Mouse (Mus musculus): ENCODE data around the gene Ppp1r21. TPM values are rescaled to one million over a fixed set of nuclear protein-coding genes. Genes with fewer than 3 reads are reported as not detected.

Ppp1r21 gene
- polyA plus RNA-seq, 1 experiment from 2014 or later = 34.7 TPM

DNA sequence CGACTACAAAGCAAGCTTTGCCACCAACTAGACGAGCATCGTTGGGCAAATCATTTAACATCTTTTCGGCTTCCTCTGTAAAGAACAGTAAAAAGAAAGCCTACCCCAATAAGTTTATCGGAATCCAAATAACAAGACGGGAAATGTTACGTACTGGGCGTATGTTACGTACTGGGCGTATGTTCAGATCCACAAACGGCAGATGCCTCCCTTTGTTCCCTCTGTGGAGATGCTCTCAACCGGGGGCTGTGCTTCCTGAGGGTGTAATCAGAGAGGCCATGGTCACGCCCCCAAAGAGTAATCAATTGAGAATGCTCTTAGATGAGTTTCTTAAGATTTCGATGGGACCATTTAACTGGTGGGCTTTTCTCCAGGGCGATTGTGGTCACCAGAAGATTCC, 79.4 kb downstream of the Ppp1r21 start:
- H3K36me3 ChIP-seq (ENCODE audit: control insufficient read depth, insufficient read depth, low read length) = no peaks in the 10 kb centered on the region
- H3K4me1 ChIP-seq (ENCODE audit: control insufficient read depth, insufficient read depth, low read length) = no peaks in the 10 kb centered on the region
- H3K4me2 ChIP-seq (ENCODE audit: low read length) = no peak overlapping the region
- H3K27ac ChIP-seq (ENCODE audit: low read depth, low read length) = no peak overlapping the region
- no peak overlapping the region for H3K4me3 ChIP-seq (ENCODE audit: low read depth, low read length)
- DNase-seq (ENCODE audit: low spot score) = no peak
- ATAC-seq = no peak
- no peaks in the 10 kb centered on the region for H3K9me3 ChIP-seq (replicated peaks; ENCODE audit: control insufficient read depth, low read length)
- no peaks in the 10 kb centered on the region for H3K27me3 ChIP-seq (replicated peaks; ENCODE audit: control insufficient read depth, insufficient read depth, low read length)
- no peak overlapping the region for H3K9ac ChIP-seq (ENCODE audit: low read length)
- 89% methylated on average over 15 of the region's 15 CpGs for WGBS

DNA sequence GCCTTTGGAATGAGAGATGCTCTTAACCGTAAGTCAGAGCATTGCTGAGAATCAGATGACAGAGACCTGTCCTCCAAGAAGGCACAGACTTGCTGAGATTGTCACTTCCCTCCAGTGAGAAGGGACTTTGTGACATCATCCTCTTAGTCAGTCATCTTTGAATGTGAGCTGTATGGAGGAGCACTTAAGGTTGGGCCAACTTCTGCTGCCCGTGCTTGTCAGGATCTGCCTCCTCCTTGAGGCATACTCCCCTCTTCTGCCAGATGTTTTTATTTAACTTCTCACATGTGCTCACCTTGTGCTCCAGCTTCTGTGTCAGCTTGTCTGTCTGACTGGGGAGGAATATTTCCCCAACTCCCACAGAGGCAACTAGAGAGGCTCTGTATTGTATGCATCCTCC, 81.1 kb downstream of the Ppp1r21 start:
- ATAC-seq = no peak
- no peak for DNase-seq (ENCODE audit: low spot score)
- no peak overlapping the region for H3K27ac ChIP-seq (ENCODE audit: low read depth, low read length)
- H3K4me1 ChIP-seq (ENCODE audit: control insufficient read depth, insufficient read depth, low read length) = no peaks in the 10 kb centered on the region
- H3K9ac ChIP-seq (ENCODE audit: low read length) = no peak overlapping the region
- no peak overlapping the region for H3K4me2 ChIP-seq (ENCODE audit: low read length)
- H3K27me3 ChIP-seq (replicated peaks; ENCODE audit: control insufficient read depth, insufficient read depth, low read length) = no peaks in the 10 kb centered on the region
- H3K36me3 ChIP-seq (ENCODE audit: control insufficient read depth, insufficient read depth, low read length) = no peaks in the 10 kb centered on the region
- 89% methylated on average over 2 of the region's 2 CpGs for WGBS
- H3K4me3 ChIP-seq (ENCODE audit: low read depth, low read length) = no peak overlapping the region
- no peaks in the 10 kb centered on the region for H3K9me3 ChIP-seq (replicated peaks; ENCODE audit: control insufficient read depth, low read length)

DNA sequence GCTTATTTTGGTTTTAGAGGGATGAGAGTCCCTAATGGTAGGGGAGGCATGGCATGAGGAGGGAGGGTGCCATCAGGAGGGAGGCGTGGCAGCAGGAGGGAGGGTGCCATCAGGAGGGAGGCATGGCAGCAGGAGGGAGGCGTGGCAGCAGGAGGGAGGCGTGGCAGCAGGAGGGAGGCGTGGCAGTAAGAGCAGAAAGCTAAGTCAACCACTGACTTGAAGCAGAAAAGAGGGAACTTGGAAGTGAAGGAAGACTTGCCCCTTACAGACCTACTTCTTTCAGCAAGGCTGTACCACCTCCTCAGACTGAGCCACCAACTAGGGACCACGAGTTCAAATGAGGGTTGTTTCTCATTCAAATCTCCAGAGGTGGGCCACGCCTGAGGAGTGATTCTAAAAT, 83.3 kb downstream of the Ppp1r21 start:
- H3K27ac ChIP-seq (ENCODE audit: low read depth, low read length) = no peak overlapping the region
- H3K4me1 ChIP-seq (ENCODE audit: control insufficient read depth, insufficient read depth, low read length) = no peaks in the 10 kb centered on the region
- DNase-seq (ENCODE audit: low spot score) (no peak), ATAC-seq (no peak)
- H3K27me3 ChIP-seq (replicated peaks; ENCODE audit: control insufficient read depth, insufficient read depth, low read length) = no peaks in the 10 kb centered on the region
- no peak overlapping the region for H3K4me2 ChIP-seq (ENCODE audit: low read length)
- no peaks in the 10 kb centered on the region for H3K36me3 ChIP-seq (ENCODE audit: control insufficient read depth, insufficient read depth, low read length)
- no peak overlapping the region for H3K4me3 ChIP-seq (ENCODE audit: low read depth, low read length)
- 52% methylated on average over 6 of the region's 6 CpGs for WGBS
- H3K9me3 ChIP-seq (replicated peaks; ENCODE audit: control insufficient read depth, low read length) = no peaks in the 10 kb centered on the region
- no peak overlapping the region for H3K9ac ChIP-seq (ENCODE audit: low read length)

DNA sequence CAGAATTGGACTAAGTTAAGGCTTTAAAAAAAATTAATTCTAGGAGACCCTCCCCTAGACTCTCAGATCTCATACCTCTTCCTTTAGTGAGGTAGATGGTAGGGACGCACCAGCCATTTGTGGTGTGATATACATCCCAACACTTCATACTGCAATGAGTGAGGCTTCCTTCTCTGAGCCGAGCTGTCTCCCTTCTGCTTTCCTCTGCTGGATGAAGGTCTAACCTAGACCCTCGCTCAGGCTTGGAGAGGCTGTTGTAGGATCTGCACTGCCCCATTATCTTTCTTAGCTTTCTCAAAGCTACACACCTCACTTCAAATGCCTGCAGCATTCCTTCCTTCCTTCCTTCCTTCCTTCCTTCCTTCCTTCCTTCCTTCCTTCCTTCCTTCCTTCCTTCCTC, 83.8 kb downstream of the Ppp1r21 start:
- Histone ChIP-seq H3K4me2 (ENCODE audit: low read length) (no peak overlapping the region), H3K27me3 (replicated peaks; ENCODE audit: control insufficient read depth, insufficient read depth, low read length) (no peaks in the 10 kb centered on the region), H3K27ac (ENCODE audit: low read depth, low read length) (no peak overlapping the region), H3K4me1 (ENCODE audit: control insufficient read depth, insufficient read depth, low read length) (no peaks in the 10 kb centered on the region), H3K36me3 (ENCODE audit: control insufficient read depth, insufficient read depth, low read length) (no peaks in the 10 kb centered on the region), H3K9me3 (replicated peaks; ENCODE audit: control insufficient read depth, low read length) (no peaks in the 10 kb centered on the region), H3K9ac (ENCODE audit: low read length) (no peak overlapping the region), H3K4me3 (ENCODE audit: low read depth, low read length) (no peak overlapping the region)
- no peak for DNase-seq (ENCODE audit: low spot score)
- 86% methylated on average over 3 of the region's 3 CpGs for whole genome bisulfite sequencing
- ATAC-seq = no peak

DNA sequence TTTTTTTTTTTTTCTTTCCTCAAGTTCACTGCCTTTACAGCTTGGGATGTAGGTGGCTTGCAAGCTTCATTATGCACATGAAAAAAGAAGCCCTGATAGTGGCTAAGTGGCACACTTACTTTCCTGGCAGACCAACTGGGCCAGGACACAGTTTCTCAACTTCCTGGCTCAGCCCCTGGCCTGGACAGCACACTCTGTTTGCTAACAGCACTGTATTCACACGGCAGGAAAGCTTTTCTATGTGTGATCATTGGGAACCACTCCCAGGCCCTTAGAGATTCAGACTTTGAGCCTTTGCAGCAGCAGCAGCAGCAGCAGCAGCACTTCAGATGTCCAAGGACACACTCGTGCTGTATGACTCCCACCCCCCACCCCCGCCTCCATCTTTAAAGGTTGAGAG, 84.3 kb downstream of the Ppp1r21 start:
- no peak overlapping the region for H3K4me2 ChIP-seq (ENCODE audit: low read length)
- no peaks in the 10 kb centered on the region for H3K9me3 ChIP-seq (replicated peaks; ENCODE audit: control insufficient read depth, low read length)
- ATAC-seq (no peak), DNase-seq (ENCODE audit: low spot score) (no peak)
- H3K4me1 ChIP-seq (ENCODE audit: control insufficient read depth, insufficient read depth, low read length) = no peaks in the 10 kb centered on the region
- H3K27ac ChIP-seq (ENCODE audit: low read depth, low read length) = no peak overlapping the region
- H3K36me3 ChIP-seq (ENCODE audit: control insufficient read depth, insufficient read depth, low read length) = no peaks in the 10 kb centered on the region
- WGBS = 70% methylated on average over 3 of the region's 3 CpGs
- no peak overlapping the region for H3K4me3 ChIP-seq (ENCODE audit: low read depth, low read length)
- no peak overlapping the region for H3K9ac ChIP-seq (ENCODE audit: low read length)
- H3K27me3 ChIP-seq (replicated peaks; ENCODE audit: control insufficient read depth, insufficient read depth, low read length) = no peaks in the 10 kb centered on the region

DNA sequence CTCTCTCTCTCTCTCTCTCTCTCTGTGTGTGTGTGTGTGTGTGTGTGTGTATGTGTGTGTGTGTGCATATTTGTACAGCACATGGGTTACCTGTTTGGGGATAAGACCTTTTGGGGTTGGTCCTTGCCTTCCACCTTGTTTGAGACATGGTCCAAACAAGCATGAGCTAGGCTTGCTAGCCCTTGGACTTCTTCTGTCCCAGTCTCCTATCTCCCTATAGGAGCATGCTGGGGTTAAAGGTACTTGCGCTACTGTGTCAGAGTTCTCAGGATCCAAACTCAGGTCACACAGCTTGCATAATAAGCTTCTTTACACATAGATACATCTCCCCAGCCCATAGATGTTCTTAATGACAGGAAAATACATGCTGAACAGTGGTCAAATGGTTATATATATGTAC, 84.8 kb downstream of the Ppp1r21 start:
- H3K9ac ChIP-seq (ENCODE audit: low read length) = no peak overlapping the region
- H3K4me1 ChIP-seq (ENCODE audit: control insufficient read depth, insufficient read depth, low read length) = no peaks in the 10 kb centered on the region
- no peak overlapping the region for H3K27ac ChIP-seq (ENCODE audit: low read depth, low read length)
- no peaks in the 10 kb centered on the region for H3K27me3 ChIP-seq (replicated peaks; ENCODE audit: control insufficient read depth, insufficient read depth, low read length)
- H3K4me2 ChIP-seq (ENCODE audit: low read length) = no peak overlapping the region
- 100% methylated on average over 1 of the region's 1 CpGs for WGBS
- no peaks in the 10 kb centered on the region for H3K36me3 ChIP-seq (ENCODE audit: control insufficient read depth, insufficient read depth, low read length)
- DNase-seq (ENCODE audit: low spot score) (no peak), ATAC-seq (no peak)
- no peaks in the 10 kb centered on the region for H3K9me3 ChIP-seq (replicated peaks; ENCODE audit: control insufficient read depth, low read length)
- H3K4me3 ChIP-seq (ENCODE audit: low read depth, low read length) = no peak overlapping the region

DNA sequence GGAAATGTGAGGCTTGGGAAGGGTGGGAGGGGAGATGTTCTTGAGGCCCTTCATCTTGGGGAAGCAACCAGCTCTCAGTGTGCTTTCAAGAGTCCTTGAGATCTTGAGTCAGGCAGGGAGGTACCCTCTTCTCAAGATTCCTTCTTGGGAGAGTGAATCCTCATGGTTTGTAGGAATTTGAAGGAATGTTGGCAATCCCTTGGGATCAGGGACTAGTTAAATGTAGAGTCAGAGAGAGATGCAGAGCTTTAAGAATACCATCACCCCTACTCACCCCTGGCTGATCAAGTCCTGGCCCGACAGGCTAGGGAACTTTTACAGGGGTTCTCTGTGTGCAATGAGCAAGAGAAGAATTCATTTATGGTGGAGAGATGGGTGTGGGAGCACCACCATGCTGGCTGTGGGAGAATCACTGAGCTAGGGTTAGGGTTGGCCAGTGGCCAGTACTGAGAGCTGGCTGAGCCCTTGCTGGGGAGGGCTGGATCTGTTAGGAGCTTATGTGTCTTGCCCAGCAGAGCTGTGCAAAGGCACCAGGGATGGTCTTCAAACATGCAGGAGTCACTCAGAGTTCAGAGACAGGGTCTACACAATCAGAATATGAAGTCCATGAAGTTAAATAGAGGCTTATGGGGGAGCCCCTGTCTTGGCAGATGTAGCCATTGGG, 85.7 kb downstream of the Ppp1r21 start:
- no peak overlapping the region for H3K4me2 ChIP-seq (ENCODE audit: low read length)
- DNase-seq (ENCODE audit: low spot score) (no peak), ATAC-seq (no peak)

DNA sequence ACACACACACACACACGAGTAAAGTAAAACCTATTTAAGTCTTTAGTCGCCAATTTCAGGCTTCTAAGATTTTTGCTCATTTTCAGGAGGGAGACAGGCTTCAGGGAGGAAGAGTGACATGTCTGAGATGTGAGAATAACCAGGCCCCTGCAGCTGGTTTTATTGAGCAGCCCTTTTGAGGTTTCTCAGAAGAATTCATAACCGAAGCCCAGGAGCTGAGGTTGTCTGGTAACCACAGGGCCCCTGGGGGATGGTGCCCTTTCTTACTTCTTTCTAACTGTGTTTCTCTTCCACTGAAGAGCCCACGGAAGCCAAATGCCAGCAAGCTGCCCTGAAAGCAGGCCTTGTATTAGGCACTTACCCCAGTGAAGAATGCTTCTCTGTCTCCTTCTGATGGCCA, 91.0 kb downstream of the Ppp1r21 start:
- 86% methylated on average over 4 of the region's 4 CpGs for WGBS
- H3K9me3 ChIP-seq (replicated peaks; ENCODE audit: control insufficient read depth, low read length) = no peaks in the 10 kb centered on the region
- no peaks in the 10 kb centered on the region for H3K27me3 ChIP-seq (replicated peaks; ENCODE audit: control insufficient read depth, insufficient read depth, low read length)
- no peaks in the 10 kb centered on the region for H3K36me3 ChIP-seq (ENCODE audit: control insufficient read depth, insufficient read depth, low read length)
- H3K9ac ChIP-seq (ENCODE audit: low read length) = no peak overlapping the region
- no peak overlapping the region for H3K4me3 ChIP-seq (ENCODE audit: low read depth, low read length)
- no peak for DNase-seq (ENCODE audit: low spot score)
- H3K27ac ChIP-seq (ENCODE audit: low read depth, low read length) = no peak overlapping the region
- no peak overlapping the region for H3K4me2 ChIP-seq (ENCODE audit: low read length)
- no peak for ATAC-seq
- no peaks in the 10 kb centered on the region for H3K4me1 ChIP-seq (ENCODE audit: control insufficient read depth, insufficient read depth, low read length)

More for the DNA sequence above, 85.7 kb downstream of the Ppp1r21 start:
- Histone ChIP-seq H3K27me3 (replicated peaks; ENCODE audit: control insufficient read depth, insufficient read depth, low read length) (no peaks in the 10 kb centered on the region), H3K27ac (ENCODE audit: low read depth, low read length) (no peak overlapping the region), H3K4me1 (ENCODE audit: control insufficient read depth, insufficient read depth, low read length) (no peaks in the 10 kb centered on the region), H3K36me3 (ENCODE audit: control insufficient read depth, insufficient read depth, low read length) (no peaks in the 10 kb centered on the region), H3K4me3 (ENCODE audit: low read depth, low read length) (no peak overlapping the region), H3K9ac (ENCODE audit: low read length) (no peak overlapping the region), H3K9me3 (replicated peaks; ENCODE audit: control insufficient read depth, low read length) (no peaks in the 10 kb centered on the region)
- 83% methylated on average over 1 of the region's 1 CpGs for WGBS

DNA sequence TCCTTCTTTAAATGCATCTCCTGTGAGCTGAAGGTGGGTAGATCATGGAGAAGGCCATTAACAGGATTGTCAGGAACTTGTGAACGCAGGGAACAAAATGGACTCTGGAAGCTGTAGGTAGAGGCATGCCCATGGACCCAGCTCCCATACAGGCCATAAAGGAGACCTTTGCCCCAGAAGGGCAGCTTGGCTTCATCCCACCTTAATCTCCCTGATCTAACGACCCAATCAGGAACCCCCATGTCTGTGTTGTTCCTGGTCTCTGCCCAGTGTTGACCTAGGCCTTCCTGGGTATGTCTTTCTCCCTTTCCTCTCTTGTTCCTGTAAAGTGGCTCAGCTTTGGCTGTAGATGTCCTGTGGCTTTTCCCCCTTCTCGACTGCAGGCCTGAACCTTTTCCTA, 91.5 kb downstream of the Ppp1r21 start:
- ATAC-seq = no peak
- no peak overlapping the region for H3K4me2 ChIP-seq (ENCODE audit: low read length)
- peaks cover 1% of the 10 kb centered on the region; the same call in 1 of the 2 replicates for H3K4me1 ChIP-seq (ENCODE audit: control insufficient read depth, insufficient read depth, low read length)
- no peaks in the 10 kb centered on the region for H3K27me3 ChIP-seq (replicated peaks; ENCODE audit: control insufficient read depth, insufficient read depth, low read length)
- H3K9ac ChIP-seq (ENCODE audit: low read length) = no peak overlapping the region
- DNase-seq (ENCODE audit: low spot score) = no peak
- 96% methylated on average over 3 of the region's 3 CpGs for WGBS
- no peaks in the 10 kb centered on the region for H3K9me3 ChIP-seq (replicated peaks; ENCODE audit: control insufficient read depth, low read length)
- H3K36me3 ChIP-seq (ENCODE audit: control insufficient read depth, insufficient read depth, low read length) = no peaks in the 10 kb centered on the region
- no peak overlapping the region for H3K4me3 ChIP-seq (ENCODE audit: low read depth, low read length)
- no peak overlapping the region for H3K27ac ChIP-seq (ENCODE audit: low read depth, low read length)
